Mouse (Mus musculus) spleen, postnatal 36 days (tissue): ENCODE data around the gene Rpl34.
A peak's percentile ranks its signal among the peaks of the same experiment; 100 is the strongest.

Experiments
- DNase-seq, 2 experiments: peaks; one replicate each; pipeline ENCODE4 v3.0.0; 2022; ENCODE audit warnings: low spot score in 2 of 2, mixed read lengths in 1 of 2

Gene Rpl34

DNA sequence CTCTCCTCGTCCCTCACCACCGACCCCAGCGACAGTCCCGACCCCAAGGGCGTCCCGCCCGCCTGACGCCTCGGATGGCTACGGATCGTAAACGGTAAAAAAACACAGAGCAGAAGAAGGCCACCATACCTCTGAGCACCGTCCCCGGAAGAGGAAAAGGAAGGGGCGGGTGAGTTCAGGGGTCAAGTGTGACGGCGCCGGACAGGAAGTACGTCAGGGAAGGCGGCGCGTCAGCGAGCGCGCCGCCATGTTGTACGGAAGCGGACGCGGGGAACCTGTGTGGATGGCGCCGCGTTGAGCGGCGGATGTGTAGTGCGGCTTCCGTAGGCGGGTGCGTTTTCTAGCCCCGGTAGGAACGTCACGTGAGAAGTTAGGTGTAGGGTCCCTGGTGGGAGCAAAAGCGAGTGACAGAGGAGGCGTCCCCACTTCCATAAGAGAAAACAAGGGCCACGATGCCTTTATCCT is at the start of gene Rpl34:
Gene Rpl34 (minus strand): TSS at position 210 of the 465 bp plus-strand sequence.
- peak; percentile 93 to 94 for DNase-seq

DNA sequence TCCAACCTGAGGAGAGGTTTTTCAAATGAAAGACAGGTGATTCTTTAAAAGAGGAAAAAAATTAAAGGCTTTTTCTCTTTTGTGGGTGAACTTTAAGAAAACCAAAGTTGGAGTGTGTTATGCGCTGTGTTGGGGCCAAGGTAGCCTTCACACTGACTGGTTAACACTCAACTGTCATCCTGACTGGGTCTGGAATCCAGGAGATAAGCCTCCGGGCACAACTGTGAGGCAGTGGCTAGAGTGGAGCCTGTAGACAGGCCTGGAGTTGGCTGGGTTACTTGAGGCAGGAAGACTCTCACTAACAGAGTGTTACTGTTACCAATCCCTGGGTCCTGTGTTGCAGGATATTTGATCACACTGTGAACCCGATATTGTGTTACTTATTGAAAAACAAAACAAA is 38.0 kb upstream of the Rpl34 start:
- DNase-seq: no peak

DNA sequence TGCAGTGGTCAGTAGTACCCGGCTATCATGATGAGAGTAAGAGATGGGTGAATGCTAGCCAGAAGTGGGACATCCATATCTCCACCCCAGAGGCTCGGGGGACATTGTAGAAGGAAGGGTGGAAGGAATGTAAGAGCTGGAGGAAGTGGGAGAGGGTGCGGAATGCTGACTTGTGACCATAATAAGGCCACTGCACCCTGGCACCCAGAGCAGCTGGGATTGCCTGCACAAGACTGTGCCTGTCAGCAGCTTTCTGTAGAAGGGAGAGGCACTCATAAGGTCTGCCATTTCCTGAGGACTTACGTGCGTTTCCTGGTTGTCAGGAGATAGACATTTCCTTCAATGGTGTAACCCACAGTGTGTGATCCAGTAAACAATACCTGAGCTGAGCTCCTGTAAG is 33.9 kb upstream of the Rpl34 start:
- no peak for DNase-seq

DNA sequence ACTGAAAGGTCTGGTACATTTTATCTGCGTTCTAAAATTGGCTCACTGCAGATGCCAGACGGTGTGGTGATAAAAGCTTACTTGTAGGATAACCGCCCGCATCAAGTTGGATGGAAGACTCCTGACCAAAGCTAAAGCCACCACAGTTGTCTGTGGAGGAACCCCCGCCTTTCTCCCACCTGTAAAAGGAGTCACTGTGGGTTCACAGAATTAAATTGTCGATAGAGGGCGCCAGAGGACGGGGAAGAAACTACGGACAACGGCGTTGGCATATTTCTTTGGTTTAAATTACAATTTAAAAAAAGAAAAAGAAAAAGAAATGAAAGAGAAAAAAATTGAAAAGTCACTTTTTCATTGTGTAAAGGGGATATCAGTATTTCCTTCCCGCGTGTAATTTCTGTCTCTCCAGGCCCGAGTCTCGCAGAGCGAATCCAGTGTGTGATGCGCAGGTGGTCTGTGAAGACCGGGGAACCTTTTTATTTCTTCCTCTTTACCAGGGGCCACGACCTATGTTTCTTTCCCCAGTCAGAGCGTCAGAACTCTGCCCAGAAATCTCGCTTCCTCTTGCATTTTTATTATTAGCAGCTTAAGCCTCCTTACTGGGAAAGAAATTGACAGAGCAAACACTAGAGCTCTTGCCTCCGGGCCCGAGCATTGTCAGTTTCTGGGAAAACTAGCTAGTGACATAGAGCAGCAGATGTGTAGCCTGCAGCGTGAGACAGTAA is 30.7 kb upstream of the Rpl34 start:
- peak; percentile 55 to 72 for DNase-seq

DNA sequence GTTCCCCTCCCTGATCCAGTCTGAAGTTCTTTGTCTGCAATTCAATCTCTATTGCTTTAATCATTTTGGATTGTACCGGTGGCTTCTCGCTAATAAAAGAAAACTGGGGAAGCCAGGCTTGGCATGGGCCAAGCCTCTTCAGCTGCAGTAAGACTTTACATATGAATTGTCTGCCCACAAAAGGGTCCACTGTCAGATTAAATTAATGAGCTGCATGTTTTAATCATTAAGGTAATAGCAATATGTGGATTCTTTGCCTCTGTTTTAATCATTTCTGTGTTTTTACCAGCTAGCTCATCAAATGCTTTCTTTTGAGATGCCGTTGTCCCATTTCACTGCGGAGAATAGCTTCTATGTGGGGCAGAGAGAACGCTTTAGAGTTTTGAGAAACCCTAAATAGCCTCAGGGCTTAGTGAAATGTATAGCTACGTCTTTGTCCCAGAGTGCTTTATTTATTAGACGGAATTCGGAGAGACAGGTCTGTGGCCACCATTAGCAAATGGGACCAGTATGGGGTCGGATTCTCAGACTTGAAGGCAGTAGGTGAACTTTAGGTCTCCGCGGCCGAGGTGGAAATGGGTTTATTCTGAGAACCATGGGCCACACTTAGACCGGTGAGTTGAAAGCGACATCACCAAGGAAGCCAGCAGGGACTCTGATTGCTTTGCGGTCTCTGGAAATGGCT is 28.1 kb upstream of the Rpl34 start:
- DNase-seq: no peak

DNA sequence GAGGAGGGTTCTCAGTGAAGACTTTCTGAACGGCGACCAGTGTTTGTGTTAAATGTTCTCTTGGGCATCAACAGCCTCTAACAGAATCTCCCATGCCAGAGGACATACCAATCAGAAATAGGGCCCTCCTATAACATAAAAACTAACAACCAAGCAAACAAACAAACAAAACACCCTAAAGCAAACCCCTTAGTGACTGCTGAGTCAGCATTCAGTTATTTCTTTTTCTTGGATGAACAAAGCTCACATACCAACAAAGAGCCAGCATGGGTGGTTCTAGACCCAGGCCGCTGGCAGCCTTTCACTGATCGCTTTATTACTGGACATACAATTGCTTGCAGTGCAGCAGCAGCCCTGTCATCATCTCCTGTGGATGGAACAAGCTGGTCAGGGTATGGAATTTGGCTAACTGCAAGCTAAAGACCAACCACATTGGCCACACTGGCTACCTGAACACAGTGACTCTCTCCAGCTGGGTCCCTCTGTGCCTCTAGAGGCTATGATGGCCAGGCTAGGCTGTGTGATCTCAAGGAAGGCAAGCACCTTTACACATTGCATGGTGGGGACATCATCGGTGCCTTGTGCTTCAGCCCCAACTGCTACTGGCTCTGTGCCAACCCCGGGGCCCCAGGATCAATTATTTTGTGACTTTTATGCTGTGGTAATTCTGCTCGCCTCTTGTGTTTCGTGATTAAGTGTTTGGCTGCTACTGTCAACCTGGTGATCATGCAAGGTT is 27.1 kb upstream of the Rpl34 start:
- DNase-seq: no peak

DNA sequence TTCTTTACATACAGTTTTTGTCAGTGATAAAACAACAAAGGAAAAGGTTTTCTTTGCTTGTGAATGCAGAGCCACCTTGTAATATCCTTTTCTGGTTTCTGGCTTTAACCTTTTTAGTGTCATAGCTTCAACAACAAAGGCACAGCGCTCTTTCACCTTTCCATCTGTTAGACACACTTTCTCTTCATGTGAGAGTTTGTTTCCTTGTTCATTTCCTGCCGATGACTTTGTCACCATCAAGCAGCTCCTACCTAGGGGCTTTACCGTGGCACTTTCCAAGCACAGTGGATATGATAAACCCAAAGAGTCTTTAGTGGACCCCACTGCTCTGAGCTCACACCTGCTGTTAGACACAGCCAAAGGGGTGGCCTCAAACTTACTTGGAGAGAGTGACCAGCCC is 19.0 kb upstream of the Rpl34 start:
- no peak for DNase-seq

DNA sequence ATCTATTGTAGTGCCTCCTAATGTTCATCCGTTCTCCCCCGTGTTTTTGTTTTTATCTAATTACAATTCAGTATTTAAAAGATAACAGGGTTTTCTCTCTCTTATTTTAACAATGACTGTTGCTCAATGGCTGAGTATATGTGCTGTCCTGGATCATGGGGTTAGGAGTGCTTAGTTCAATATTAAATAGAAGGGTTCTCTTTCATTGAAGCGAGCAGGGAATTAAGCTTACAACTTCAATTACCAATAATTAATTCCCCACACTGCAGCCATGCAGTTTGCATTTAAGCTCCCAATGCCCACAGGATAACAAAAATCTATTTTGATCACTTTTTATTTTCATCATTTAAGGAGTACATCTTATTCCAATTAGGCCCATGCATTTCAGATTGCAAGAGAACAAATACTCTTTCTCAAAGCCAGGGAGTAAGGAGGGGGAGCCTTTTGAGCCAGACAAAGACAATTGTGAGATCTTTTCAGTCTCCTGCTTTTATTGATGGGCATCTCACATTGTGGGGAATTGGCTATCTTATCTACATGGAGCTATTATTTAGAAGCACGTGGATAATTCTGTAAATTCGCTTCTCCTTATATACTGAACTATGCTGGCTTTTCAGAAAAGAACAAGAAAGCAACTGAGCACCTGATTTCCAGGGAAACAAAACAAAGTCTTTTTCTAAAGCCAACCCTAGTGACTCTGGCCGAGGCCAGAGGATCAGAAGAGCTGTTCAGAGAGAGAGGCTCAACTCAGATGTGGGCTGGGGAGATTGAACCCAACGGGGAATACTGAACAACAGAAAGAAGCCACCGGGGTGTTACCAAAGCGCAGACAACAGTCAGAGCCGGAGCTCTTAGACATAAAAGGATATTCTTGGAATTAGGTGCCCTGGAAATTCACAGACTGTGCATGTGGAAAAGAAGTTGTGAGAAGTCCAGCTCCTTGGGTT is 16.7 kb upstream of the Rpl34 start:
- DNase-seq: no peak

DNA sequence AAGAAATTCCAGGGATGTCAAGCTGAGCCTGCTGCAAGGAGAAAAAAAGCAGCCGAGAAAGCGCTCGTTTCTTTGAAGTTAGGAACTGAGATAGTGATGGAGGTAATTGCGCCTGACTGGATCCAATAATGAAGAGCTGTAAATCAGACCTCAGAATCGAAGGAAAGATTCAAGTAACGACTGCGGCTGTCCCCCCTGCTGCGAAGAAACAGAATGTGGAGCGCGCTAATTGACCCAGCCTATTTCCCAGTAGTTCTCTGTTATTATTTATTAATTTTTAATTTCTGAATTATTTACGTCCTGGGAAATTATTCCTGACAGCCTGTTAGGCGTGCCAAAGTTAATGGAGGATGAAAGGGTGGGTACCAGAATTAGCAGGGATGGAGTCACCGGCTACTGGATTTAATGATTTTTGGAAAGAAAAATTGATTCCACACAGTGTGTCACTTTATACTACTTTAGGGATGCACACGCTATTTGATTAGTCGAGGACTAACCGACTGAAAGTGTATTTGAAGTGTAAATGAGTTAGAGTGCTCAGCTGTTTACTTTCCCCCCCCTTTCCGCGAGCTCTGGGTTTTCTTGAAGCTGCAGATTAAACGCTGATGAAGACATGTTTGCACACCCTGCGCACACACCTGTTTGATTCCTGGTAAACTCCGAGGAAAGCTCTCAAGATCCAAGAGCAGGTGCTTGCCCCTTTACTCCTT is 7.6 kb upstream of the Rpl34 start:
- no peak for DNase-seq

DNA sequence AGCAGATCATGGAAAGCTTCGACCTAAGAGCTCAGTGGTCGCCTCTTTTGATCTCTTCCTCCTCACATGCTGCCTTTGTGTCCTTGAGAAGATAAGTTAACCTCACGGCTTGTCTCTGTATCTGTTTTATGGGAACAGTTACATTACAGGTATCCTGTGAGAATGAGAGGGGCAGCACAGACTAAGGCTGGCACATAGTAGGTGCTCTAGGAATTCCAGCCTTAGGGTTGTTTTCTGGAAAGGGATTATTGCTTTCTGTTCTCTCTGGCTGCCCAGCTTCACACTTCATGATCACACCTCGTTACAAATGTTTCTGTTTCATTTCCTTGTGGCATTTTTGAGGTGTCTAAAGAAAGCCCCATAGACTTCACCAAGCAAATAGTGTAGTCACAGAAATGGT is 6.6 kb upstream of the Rpl34 start:
- peak in 1 of 2 experiments; percentile 11 for DNase-seq

DNA sequence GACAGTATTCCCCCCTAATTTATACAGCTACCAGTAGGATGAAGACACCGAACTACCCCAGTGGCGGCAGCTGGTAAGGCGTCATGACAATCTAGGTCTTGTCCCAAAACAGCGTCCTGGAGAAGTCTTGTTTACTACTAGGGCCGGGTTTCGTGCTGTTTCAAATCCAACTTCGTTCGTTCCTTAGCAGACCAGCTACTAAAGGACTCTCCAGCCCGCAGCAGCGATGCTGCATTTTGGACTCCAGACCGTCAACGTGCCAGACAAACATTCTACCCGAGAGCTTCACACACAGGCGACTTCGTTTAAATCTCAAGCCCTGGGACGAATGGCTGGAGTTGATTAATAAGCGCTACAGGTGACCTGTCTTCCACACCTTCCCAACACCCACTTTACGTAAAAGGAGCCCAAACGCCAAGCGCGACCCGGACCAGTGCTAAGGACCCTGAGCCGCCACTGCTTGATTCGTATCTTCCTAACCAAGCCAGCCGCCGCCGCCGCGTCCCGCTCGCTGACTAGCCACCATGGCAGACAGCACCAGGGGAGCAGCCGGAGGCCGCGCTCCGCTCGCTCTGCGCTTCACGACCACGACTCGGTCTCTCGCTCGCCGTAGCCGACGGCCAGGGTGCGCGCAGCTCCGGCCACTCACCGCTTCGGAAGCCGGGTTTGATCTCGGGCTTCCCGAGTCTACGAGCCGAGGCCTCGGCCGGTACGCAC is 568 bp downstream of the Rpl34 start:
- peak; percentile 11 to 32 for DNase-seq

DNA sequence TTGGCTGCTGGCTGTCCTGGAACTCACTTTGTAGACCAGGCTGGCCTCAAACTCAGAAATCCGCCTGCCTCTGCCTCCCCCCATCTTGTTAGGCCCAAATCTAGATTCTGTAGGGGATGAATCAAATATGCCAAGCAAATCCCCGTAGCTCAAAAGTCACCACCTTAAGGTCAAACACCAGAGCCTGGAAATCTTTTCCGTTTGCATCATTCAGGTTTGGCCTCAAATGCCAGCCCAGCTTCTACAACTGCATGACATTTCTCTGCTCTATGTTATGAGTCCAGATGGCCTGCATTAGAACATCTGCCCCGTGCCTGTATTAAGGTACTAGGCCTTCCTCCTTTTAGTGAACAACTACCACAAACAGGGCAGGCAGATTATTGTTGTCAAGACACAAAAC is 2.5 kb downstream of the Rpl34 start:
- no peak for DNase-seq

DNA sequence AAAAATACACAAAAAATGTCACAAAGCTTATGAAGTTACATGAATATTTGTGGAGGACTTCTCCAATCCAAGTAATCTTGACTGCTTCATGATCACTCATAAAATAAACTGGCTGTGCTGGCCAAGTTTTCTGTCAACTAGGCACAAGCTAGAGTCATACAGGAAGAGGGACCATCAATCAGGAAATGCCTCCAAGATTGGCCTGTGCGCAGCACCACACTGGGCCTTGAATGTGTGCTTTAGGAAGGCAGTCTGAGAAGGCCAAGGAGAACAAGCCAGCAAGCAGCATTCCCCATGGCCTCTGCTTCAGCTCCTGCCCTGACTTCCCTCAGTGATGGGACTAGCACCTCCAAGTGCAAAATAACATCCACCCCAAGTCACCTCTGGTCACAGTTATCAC is 3.2 kb downstream of the Rpl34 start:
- DNase-seq: no peak

DNA sequence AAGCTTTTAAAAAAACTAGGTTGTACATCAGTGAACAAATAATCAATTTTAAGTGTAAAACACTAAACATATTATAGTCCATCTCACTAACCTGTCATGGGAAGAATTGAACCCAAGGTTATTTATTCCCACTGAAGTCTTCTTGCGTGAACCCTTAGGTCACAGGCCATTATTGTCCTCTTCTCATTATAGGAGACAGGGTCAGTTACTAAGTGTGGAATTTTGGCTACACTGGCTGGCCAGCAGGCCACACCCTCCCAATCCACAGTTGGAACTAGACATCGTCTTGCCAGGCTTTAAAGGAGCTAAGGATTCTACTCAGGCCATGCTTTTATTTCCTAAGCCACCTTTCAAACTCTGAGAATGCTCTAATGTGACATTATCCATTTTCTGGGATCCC is 4.5 kb downstream of the Rpl34 start:
- no peak for DNase-seq

DNA sequence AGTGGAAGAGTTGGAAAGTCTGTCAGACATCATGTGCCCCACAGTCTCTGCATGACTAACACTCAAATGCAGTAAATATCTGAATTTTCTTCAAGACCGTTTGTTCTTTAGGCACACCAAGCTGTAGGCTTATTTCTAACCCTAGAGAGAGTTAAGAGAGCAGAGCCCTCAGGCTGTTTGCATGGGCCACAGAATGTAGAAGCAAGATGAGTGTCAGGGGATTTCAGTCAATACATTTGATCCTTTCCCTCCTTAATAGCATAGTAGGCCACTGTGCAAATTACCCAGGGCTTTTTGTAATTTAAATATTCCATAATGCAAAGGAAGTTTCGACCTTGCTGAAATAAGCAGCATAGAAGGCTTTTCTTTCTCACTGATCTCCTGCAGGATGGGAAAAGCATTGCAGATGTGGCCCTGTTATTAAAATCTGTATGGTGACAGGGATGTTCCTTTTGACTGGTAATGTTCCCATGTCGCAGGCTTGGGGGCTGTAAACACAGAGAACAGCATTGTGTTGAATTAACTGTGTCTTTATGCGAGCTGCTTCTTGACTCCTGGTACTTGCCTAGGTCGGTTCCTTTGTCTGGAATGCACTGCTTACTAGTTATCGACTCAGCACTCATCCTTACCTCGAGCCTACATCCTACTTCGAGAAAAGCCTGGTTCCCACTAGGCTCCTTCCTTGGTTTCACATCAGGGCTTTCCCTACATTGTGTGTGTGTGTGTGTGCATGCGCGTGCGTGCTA is 7.3 kb downstream of the Rpl34 start:
- DNase-seq: no peak

DNA sequence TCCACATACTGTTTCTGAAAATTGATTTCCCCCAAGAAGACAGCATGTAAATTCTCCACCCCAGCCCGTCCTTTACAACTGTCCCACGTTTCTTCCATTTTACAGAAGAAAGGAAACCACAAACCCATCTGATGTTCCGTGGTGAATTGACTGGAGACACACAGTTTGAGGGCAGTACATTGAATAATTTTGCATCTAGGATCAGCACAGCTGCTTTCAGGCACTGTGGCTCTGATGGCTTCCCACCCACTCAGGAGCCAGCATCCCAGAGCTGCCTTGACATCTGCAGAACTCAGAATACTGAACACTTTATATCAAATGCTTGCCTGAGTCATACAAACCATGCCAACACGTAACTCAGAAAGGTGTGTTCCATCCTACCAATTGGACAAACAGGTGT is 10.0 kb downstream of the Rpl34 start:
- no peak for DNase-seq

DNA sequence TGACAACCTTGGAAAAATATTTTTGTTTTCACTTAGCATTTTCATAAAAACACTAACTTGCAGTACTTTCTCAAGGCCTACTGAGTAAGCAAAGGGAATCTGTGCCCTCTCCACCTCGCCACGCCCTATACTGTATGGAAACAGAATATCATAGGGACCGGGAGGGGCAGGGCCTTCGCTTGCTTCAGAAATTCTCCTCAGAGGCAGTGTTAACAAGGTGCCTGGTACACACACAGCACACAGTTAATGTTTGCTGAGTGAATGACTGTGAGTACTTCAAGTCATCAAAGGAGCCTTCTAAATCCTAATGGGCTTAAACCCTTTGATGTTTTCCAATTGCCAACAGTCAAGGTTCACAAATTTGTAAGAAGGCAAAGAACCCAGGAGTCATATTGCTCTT is 11.3 kb downstream of the Rpl34 start:
- no peak for DNase-seq

DNA sequence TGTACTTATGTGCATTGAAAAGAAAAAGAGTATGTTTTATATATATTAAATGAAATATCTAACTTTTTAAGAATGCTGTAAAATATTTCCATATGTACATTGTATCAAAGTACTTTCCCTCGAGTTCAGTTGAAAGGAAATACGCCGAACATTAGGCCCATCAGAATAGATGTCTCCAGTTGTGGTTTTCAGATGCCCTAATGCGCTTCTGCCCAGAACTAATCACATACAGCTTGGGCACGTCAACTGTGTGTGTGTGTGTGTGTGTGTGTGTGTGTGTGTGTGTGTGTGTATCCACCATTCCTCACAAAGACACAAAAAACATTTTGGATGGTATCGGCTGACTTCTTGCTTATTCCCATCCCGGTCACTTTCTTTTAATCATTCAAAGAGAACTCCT is 13.6 kb downstream of the Rpl34 start:
- DNase-seq: no peak

DNA sequence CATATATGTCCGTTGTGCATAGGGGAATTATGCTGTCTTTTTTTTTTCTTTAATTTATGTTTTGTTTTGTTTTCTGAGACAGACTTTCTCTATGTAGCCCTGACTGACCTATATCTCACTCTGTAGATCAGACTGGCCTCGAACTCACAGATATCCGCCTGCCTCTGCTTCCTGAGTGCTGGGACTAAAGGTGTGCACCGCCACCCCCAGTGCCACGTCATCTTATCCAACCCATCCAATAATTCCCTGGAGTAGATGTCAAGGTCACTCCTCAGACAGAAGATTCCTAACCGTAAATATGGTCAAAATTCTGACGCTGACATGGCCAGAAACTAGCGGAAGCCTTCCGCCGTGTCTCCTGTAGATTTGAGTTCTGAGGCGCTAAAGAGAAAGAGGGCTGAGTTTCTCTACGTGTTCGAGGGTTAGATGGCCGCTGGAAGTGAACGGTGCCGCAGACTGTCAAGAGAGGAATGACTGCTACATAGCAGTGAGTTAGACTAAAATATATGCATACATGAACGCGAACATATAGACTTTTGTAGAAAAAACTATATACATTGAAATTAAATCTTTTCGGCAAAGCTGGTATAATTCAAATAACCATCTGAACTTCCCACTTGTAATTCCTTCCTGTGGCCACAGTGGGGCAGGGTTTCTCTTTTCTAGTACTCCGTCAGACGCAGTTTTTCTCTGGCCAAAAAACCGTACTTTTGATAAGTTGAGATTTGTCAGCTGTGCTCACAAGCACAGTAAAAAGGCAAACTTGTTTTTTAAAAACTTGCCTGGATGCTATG is 15.2 kb downstream of the Rpl34 start:
- DNase-seq: peak; percentile 59 to 70
